Mouse (Mus musculus) heart, postnatal 0 days (tissue): ENCODE results near the gene Rps6ka5.

Experiments
- CTCF ChIP-seq: IDR thresholded peaks from 2 replicates; pipeline ENCODE4 v1.5.1; 2016; ENCODE audit warnings: antibody characterized with exemption, control low read depth, low read depth
- EP300 ChIP-seq: IDR thresholded peaks from 2 replicates; pipeline ENCODE4 v1.6.1; 2016; ENCODE audit warnings: antibody characterized with exemption, low read depth

DNA sequence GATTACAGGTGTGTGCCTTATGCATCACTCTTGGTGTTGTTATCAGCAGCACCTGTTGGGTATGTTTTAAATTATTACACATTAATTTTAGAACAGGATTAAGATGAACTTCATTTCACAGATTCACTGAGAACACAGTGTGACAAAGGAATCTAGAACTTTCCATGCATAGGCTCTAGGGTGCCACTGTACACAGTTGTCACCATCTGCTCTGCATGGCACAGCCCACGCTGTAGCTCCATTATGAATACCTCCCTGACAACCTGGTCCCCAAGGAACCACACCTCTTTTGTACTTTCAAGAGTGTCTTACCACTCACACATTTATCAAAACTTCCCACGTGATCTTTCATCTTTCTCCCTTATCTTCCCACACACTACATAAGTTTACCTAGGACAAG lies 140.2 kb downstream of the Rps6ka5 start:
- TF ChIP-seq CTCF (no peak), EP300 (no peak)
